ENCODE assay signal across 11 mouse cellular contexts in genomic region chr8:46934254-46934653, GRCm38 (mm10). TPM values are rescaled to one million over a fixed set of nuclear protein-coding genes. Genes with fewer than 3 reads are reported as not detected.
DNase-seq lines count a peak whose midpoint lies in the region; ATAC-seq and TF ChIP-seq lines count a peak whose summit lies in the region.
"Had no signal": no experiment of that assay in that cellular context is flagged by ENCODE, and none has a peak within 500 bp of the region (broad histone marks: within the 10 kb centered on the region; RNA-seq: fewer than 3 reads in every experiment).

No protein-coding gene starts in this region.

- H3K36me3 ChIP-seq in small intestine, adult 2 months (ENCODE audit: control insufficient read depth, insufficient read depth, low read length): no peaks in the 10 kb centered on the region
- H3K36me3 ChIP-seq: embryonic facial prominence, embryonic 13.5 days; intestine, embryonic 15.5 days; midbrain, embryonic 12.5 days had no signal

- ATAC-seq in erythroid progenitor cell, adult 5-6 weeks (replicated peaks; ENCODE audit: low FRiP score, poor library complexity, severe bottlenecking): no peak
- ATAC-seq in activated CD4-positive, CD25-positive, alpha-beta regulatory T cell, adult 4 months: no peak

- H3K27me3 ChIP-seq in small intestine, adult 2 months (ENCODE audit: control insufficient read depth, insufficient read depth, low read length): no peaks in the 10 kb centered on the region
- H3K27me3 ChIP-seq: embryonic facial prominence, embryonic 13.5 days; intestine, embryonic 15.5 days; midbrain, embryonic 12.5 days had no signal

- intact Hi-C loops in left cerebral cortex, postnatal 14 days (cut with DNase I): loop anchor here (5.0 kb wide), 1 partner anchor 192 kb away; no protein-coding TSS in a partner anchor

- no peak overlapping the region for H3K4me3 ChIP-seq in small intestine, adult 2 months (ENCODE audit: low read depth, low read length)
- H3K4me3 ChIP-seq: embryonic facial prominence, embryonic 13.5 days; intestine, embryonic 15.5 days; midbrain, embryonic 12.5 days had no signal

- TF ChIP-seq POLR2A in small intestine, adult 2 months (IDR thresholded peaks at IDR 0.05; ENCODE audit: low read depth, low read length): no peak

- WGBS in small intestine, adult 2 months: 81% methylated on average over 9 of the region's 9 CpGs

- H3K4me1 ChIP-seq in small intestine, adult 2 months (ENCODE audit: control insufficient read depth, insufficient read depth, insufficient read length, low read length): peaks cover 3% of the 10 kb centered on the region; the same call in 1 of the 2 replicates
- H3K4me1 ChIP-seq: embryonic facial prominence, embryonic 13.5 days; midbrain, embryonic 12.5 days had no signal

- peak overlapping the region; percentile 44 for H3K27ac ChIP-seq in small intestine, adult 2 months (ENCODE audit: insufficient read depth, low read depth, low read length)
- H3K27ac ChIP-seq: embryonic facial prominence, embryonic 13.5 days; intestine, embryonic 15.5 days; midbrain, embryonic 12.5 days had no signal

- peak; percentile 14 for DNase-seq in spleen, adult 12 weeks (ENCODE audit: low spot score)
- DNase-seq in spleen, postnatal 10 days (ENCODE audit: low spot score in 2 of 2): no peak
- peak; percentile 72 for DNase-seq in heart, adult 8-10 months (ENCODE audit: low spot score)
- peak; percentile 68 to 88 for DNase-seq in left cerebral cortex, postnatal 14 days (ENCODE audit: low spot score in 2 of 2)
- DNase-seq in embryo, embryonic 9.5 days (ENCODE audit: extremely low spot score): no peak

- TF ChIP-seq CTCF in small intestine, adult 2 months (IDR thresholded peaks at IDR 0.05; ENCODE audit: extremely low read depth, insufficient read length, insufficient replicate concordance, low read depth, low read length): no peak

RNA-seq across cellular contexts. Expression of gene Enpp6, which starts 52.4 kb away (rescaled TPM):
- 1 to 10 TPM; 2.4 to 7.3 (median 3.1) TPM for total RNA-seq in heart, adult 8-10 months (2022)
- 10 to 100 TPM; 12.1 to 16.3 TPM for total RNA-seq in left cerebral cortex, postnatal 14 days (2021)
- polyA plus RNA-seq in small intestine, adult 2 months (2012; rRNA removed): 1.0 and 1.1 TPM in 2 replicates
- total RNA-seq in erythroid progenitor cell, adult 5-6 weeks (2015; ENCODE audit: low replicate concordance): 0.42 TPM in 1 of 2 replicates, not detected in the other
- total RNA-seq in erythroid progenitor cell, adult 5-6 weeks (2017; ENCODE audit: low replicate concordance): 0.26 TPM in 1 of 2 replicates, not detected in the other
- under 1 TPM; 0.46 to 0.68 TPM for polyA plus RNA-seq in activated CD4-positive, CD25-positive, alpha-beta regulatory T cell, adult 4 months (2017; shearing (Covaris generic))

Comparison
In these comparisons a context has a peak if more than half of its experiments do, and no peak if none do; other contexts are left out.
1. DNase-seq: peak in spleen, adult 12 weeks (single experiment), heart, adult 8-10 months (single experiment) and left cerebral cortex, postnatal 14 days (2 of 2); none in spleen, postnatal 10 days (0 of 2) and embryo, embryonic 9.5 days (single experiment).